23 mouse cellular contexts compared by ENCODE assay signal in genomic region chr14:39034482-39034881, GRCm38 (mm10).
DNase-seq lines count a peak whose midpoint lies in the region; ATAC-seq lines count a peak whose summit lies in the region.
"Had no signal": no experiment of that assay in that cellular context is flagged by ENCODE, and none has a peak within 500 bp of the region (broad histone marks: within the 10 kb centered on the region; RNA-seq: fewer than 3 reads in every experiment).

No protein-coding gene starts in this region.

- no peak for DNase-seq in frontal cortex, postnatal 10 days (ENCODE audit: low spot score in 2 of 2)
- peak; percentile 15 for DNase-seq in left cerebral cortex, adult 11 months (ENCODE audit: low spot score)
- no peak for DNase-seq in left cerebral cortex, postnatal 10 days (ENCODE audit: extremely low spot score in 1 of 2, low spot score in 2 of 2)
- peak; percentile 79 for DNase-seq in brain, adult 2 months (ENCODE audit: low read depth, low spot score)
- DNase-seq in left cerebral cortex, postnatal 14 days (ENCODE audit: low spot score in 2 of 2): peak; percentile 30 to 42
- DNase-seq in cerebellum, postnatal 10 days: no peak
- no peak for DNase-seq in embryonic facial prominence, embryonic 10.5 days (ENCODE audit: low spot score)
- DNase-seq: adrenal gland, adult 2 months; adrenal gland, postnatal 25 days; cerebellum, adult 11 months; cerebellum, adult 8-10 months; cerebellum, postnatal 25 days; gastrocnemius, adult 2 months; gastrocnemius, postnatal 25 days; heart, adult 11 months; heart, postnatal 36 days had no signal

- WGBS in embryonic facial prominence, embryonic 10.5 days: 92% methylated on average over 3 of the region's 3 CpGs

- no peaks in the 10 kb centered on the region for H3K27me3 ChIP-seq in embryonic facial prominence, embryonic 10.5 days (replicated peaks; ENCODE audit: low read depth, poor library complexity, severe bottlenecking)
- H3K27me3 ChIP-seq: embryonic facial prominence, embryonic 13.5 days; forebrain, embryonic 12.5 days; heart, embryonic 13.5 days; hindbrain, embryonic 15.5 days; Patski had no signal

- no peaks in the 10 kb centered on the region for H3K4me1 ChIP-seq in embryonic facial prominence, embryonic 10.5 days
- H3K4me1 ChIP-seq: embryonic facial prominence, embryonic 13.5 days; forebrain, embryonic 12.5 days; heart, embryonic 13.5 days; hindbrain, embryonic 15.5 days had no signal

- no peaks in the 10 kb centered on the region for H3K36me3 ChIP-seq in embryonic facial prominence, embryonic 10.5 days (replicated peaks)
- H3K36me3 ChIP-seq: embryonic facial prominence, embryonic 13.5 days; forebrain, embryonic 12.5 days; heart, embryonic 13.5 days; hindbrain, embryonic 15.5 days had no signal

- ATAC-seq in frontal cortex, adult (ENCODE audit: low TSS enrichment): peak; percentile 84
- ATAC-seq: activated CD4-positive, CD25-positive, alpha-beta regulatory T cell, adult 4 months; Patski had no signal

- no peak overlapping the region for H3K4me3 ChIP-seq in embryonic facial prominence, embryonic 10.5 days
- H3K4me3 ChIP-seq: embryonic facial prominence, embryonic 13.5 days; forebrain, embryonic 12.5 days; gastrocnemius, adult 2 months; heart, embryonic 13.5 days; hindbrain, embryonic 15.5 days had no signal

- H3K27ac ChIP-seq in embryonic facial prominence, embryonic 10.5 days (replicated peaks): no peak overlapping the region
- H3K27ac ChIP-seq: embryonic facial prominence, embryonic 13.5 days; forebrain, embryonic 12.5 days; gastrocnemius, adult 2 months; heart, embryonic 13.5 days; hindbrain, embryonic 15.5 days had no signal

- intact Hi-C loops in left cerebral cortex, postnatal 10 days (cut with DNase I): no loop called here
- intact Hi-C loops in left cerebral cortex, postnatal 14 days (cut with DNase I): no loop called here

- H3K9me3 ChIP-seq in embryonic facial prominence, embryonic 10.5 days: no peaks in the 10 kb centered on the region
- H3K9me3 ChIP-seq: embryonic facial prominence, embryonic 13.5 days; forebrain, embryonic 12.5 days; heart, embryonic 13.5 days; hindbrain, embryonic 15.5 days had no signal

Comparison
In these comparisons a context has a peak if more than half of its experiments do, and no peak if none do; other contexts are left out.
1. DNase-seq: peak in left cerebral cortex, adult 11 months (single experiment), brain, adult 2 months (single experiment) and left cerebral cortex, postnatal 14 days (2 of 2); none in frontal cortex, postnatal 10 days (0 of 2), left cerebral cortex, postnatal 10 days (0 of 2), cerebellum, postnatal 10 days (0 of 2) and embryonic facial prominence, embryonic 10.5 days (single experiment).